Mouse (Mus musculus): ENCODE measurements at regions not wholly inside any gene's neighbourhood (a gene's known extent, or its start where the extent isn't known, plus 50 kb on each side); places are given as distances from the start of the nearest gene placed in this dataset.

DNA sequence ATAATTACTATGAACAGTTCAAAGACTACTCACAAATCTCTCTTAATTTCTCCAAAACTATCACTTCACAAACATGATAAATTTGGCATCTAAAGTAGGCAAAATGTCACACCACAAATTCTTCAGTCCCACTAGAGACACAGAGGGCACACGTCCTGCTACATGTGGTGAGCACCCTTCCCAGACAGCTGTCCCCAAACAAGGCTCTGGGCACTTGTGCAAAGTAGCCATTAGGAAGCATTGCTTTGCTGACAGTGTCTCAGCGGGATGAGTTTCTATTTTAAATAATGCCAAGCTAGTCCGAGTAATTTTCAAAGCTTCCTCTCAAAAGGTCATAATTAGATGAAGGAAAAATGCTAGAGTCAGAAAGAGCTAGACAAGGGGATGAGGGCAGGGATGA, 169.1 kb upstream of the Fn1 start:
- no peak for ATAC-seq (ENCODE audit: low FRiP score, low read depth)
- Histone ChIP-seq H3K36me3 (no peaks in the 10 kb centered on the region), H3K27ac (no peak overlapping the region), H3K4me2 (replicated peaks) (no peak overlapping the region), H3K4me3 (no peak overlapping the region), H3K27me3 (replicated peaks) (no peaks in the 10 kb centered on the region), H3K9me3 (no peaks in the 10 kb centered on the region), H3K9ac (no peak overlapping the region), H3K4me1 (no peaks in the 10 kb centered on the region)
- 86% methylated on average over 3 of the region's 3 CpGs for WGBS

GRCm38 (mm10) chr1:71821099-71821498, 168.1 kb upstream of the Fn1 start:
- H3K4me2 ChIP-seq (replicated peaks), result no peak overlapping the region
- no peaks in the 10 kb centered on the region for H3K27me3 ChIP-seq (replicated peaks)
- WGBS, result 83% methylated on average over 7 of the region's 7 CpGs
- no peaks in the 10 kb centered on the region for H3K9me3 ChIP-seq
- H3K36me3 ChIP-seq, result no peaks in the 10 kb centered on the region
- ATAC-seq (ENCODE audit: low FRiP score, low read depth), result no peak
- no peak overlapping the region for H3K4me3 ChIP-seq
- H3K27ac ChIP-seq, result no peak overlapping the region
- H3K4me1 ChIP-seq, result no peaks in the 10 kb centered on the region
- H3K9ac ChIP-seq, result no peak overlapping the region

- Histone ChIP-seq H3K9me3 (no peaks in the 10 kb centered on the region), H3K4me1 (no peaks in the 10 kb centered on the region), H3K36me3 (no peaks in the 10 kb centered on the region), H3K27ac (no peak overlapping the region), H3K4me2 (replicated peaks) (no peak overlapping the region), H3K27me3 (replicated peaks) (no peaks in the 10 kb centered on the region), H3K9ac (no peak overlapping the region), H3K4me3 (no peak overlapping the region)
- 80% methylated on average over 9 of the region's 9 CpGs for WGBS
- no peak for ATAC-seq (ENCODE audit: low FRiP score, low read depth)
Measured at GRCm38 (mm10) chr1:71816306-71816705, 163.3 kb upstream of the Fn1 start.

DNA sequence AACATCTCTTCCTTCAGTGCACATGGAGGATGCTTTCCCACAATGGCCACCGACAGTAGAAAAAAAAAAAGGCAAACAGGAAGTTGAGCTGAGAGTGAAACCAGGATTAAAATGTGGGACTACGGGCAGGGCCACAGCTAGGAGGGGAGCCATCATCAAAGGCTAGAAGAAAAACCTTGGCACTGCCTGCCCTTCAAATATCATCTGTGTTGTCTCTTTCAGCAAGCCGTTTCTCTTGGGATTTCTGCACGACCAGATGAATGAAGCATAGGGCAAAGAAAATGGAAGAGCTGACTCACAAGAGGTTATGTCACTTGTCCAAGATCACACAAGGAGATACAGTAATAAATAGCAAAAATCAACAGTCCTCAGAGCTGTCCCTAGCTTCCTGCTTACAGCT, 161.1 kb upstream of the Fn1 start:
- Histone ChIP-seq H3K27ac (no peak overlapping the region), H3K9me3 (no peaks in the 10 kb centered on the region), H3K4me2 (replicated peaks) (no peak overlapping the region), H3K4me1 (no peaks in the 10 kb centered on the region), H3K27me3 (replicated peaks) (no peaks in the 10 kb centered on the region), H3K36me3 (no peaks in the 10 kb centered on the region), H3K4me3 (no peak overlapping the region), H3K9ac (no peak overlapping the region)
- ATAC-seq (ENCODE audit: low FRiP score, low read depth), result no peak
- WGBS, result 78% methylated on average over 4 of the region's 4 CpGs

DNA sequence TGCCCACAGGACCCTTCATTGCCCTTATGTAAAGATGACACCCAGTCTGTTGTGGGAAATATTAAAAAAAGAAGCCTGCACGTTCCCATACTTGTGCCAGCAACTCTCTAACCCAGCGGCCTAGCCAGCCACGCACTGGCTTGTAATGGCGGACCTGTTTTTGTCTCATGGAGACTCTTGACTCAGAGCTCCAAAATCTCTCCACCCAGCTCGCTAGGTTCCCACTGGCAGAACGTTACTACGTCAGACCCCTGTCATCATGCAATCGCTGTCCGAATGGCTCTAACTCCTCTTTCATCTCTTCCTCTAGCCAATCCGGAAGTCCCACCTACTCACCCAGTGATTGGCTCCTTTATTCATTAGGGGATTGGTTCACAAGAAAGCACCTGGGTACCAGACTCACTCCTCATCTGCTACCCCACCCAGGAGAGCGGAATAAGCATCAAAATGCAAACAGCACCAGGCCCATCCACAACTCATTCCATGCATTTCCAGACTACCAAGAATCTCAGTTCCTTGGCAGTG, 159.2 kb upstream of the Fn1 start:
- no peak overlapping the region for H3K4me3 ChIP-seq
- 92% methylated on average over 11 of the region's 11 CpGs for WGBS
- no peaks in the 10 kb centered on the region for H3K9me3 ChIP-seq
- H3K4me1 ChIP-seq, result no peaks in the 10 kb centered on the region
- no peak for ATAC-seq (ENCODE audit: low FRiP score, low read depth)
- no peak overlapping the region for H3K4me2 ChIP-seq (replicated peaks)
- H3K36me3 ChIP-seq, result no peaks in the 10 kb centered on the region
- no peak overlapping the region for H3K9ac ChIP-seq
- H3K27ac ChIP-seq, result no peak overlapping the region
- H3K27me3 ChIP-seq (replicated peaks), result no peaks in the 10 kb centered on the region

DNA sequence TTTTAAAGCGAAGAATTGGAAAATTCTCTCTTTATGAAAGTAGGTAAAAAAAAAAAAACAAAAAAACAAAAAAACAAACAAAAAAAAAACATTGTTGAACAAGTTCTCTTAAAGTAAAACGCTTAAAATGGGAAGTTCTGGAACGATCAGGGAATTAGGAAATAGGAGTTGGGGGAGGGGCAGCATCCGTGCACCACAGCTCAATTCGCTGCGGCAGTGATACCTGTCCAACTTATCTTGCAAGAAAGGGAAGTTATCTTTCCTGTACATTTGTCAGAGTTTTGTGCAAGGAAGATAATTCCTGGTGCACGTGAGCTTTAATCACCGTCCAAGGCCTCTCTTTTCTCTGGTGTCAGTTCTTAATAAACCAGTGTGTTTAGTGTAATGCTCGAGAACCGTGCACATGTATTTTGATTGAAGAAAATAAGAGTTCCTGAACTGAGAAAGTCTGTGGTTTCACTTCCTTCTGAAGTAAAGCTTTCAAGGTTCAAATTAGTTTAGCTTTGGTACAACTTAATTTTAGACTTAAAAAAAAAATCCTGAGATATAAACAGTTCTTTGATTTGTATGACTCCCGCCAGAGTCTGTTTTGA, 158.3 kb upstream of the Fn1 start:
- Histone ChIP-seq H3K27me3 (replicated peaks) (no peaks in the 10 kb centered on the region), H3K4me2 (replicated peaks) (no peak overlapping the region), H3K4me3 (no peak overlapping the region), H3K9me3 (no peaks in the 10 kb centered on the region), H3K36me3 (no peaks in the 10 kb centered on the region), H3K27ac (no peak overlapping the region), H3K9ac (no peak overlapping the region), H3K4me1 (no peaks in the 10 kb centered on the region)
- no peak for ATAC-seq (ENCODE audit: low FRiP score, low read depth)
- WGBS, result 90% methylated on average over 11 of the region's 11 CpGs

GRCm38 (mm10) chr1:71808005-71808404, 155.0 kb upstream of the Fn1 start:
- 81% methylated on average over 1 of the region's 1 CpGs for WGBS
- H3K27ac ChIP-seq, result no peak overlapping the region
- no peak overlapping the region for H3K9ac ChIP-seq
- H3K36me3 ChIP-seq, result no peaks in the 10 kb centered on the region
- ATAC-seq (ENCODE audit: low FRiP score, low read depth), result no peak
- H3K4me2 ChIP-seq (replicated peaks), result no peak overlapping the region
- H3K9me3 ChIP-seq, result no peaks in the 10 kb centered on the region
- no peaks in the 10 kb centered on the region for H3K4me1 ChIP-seq
- no peak overlapping the region for H3K4me3 ChIP-seq
- no peaks in the 10 kb centered on the region for H3K27me3 ChIP-seq (replicated peaks)

GRCm38 (mm10) chr1:71807586-71807985, 154.6 kb upstream of the Fn1 start:
- Histone ChIP-seq H3K4me2 (replicated peaks) (no peak overlapping the region), H3K4me3 (no peak overlapping the region), H3K9me3 (no peaks in the 10 kb centered on the region), H3K27ac (no peak overlapping the region), H3K9ac (no peak overlapping the region), H3K27me3 (replicated peaks) (no peaks in the 10 kb centered on the region), H3K4me1 (no peaks in the 10 kb centered on the region), H3K36me3 (no peaks in the 10 kb centered on the region)
- ATAC-seq (ENCODE audit: low FRiP score, low read depth), result no peak
- 81% methylated on average over 4 of the region's 4 CpGs for WGBS

GRCm38 (mm10) chr1:71801283-71802066, 148.5 kb upstream of the Fn1 start:
- no peak overlapping the region for H3K4me3 ChIP-seq
- no peak for ATAC-seq (ENCODE audit: low FRiP score, low read depth)
- H3K27ac ChIP-seq, result no peak overlapping the region
- H3K36me3 ChIP-seq, result no peaks in the 10 kb centered on the region
- H3K9me3 ChIP-seq, result no peaks in the 10 kb centered on the region
- H3K4me1 ChIP-seq, result no peaks in the 10 kb centered on the region
- no peaks in the 10 kb centered on the region for H3K27me3 ChIP-seq (replicated peaks)
- WGBS, result 80% methylated on average over 9 of the region's 9 CpGs
- H3K9ac ChIP-seq, result no peak overlapping the region
- H3K4me2 ChIP-seq (replicated peaks), result no peak overlapping the region

DNA sequence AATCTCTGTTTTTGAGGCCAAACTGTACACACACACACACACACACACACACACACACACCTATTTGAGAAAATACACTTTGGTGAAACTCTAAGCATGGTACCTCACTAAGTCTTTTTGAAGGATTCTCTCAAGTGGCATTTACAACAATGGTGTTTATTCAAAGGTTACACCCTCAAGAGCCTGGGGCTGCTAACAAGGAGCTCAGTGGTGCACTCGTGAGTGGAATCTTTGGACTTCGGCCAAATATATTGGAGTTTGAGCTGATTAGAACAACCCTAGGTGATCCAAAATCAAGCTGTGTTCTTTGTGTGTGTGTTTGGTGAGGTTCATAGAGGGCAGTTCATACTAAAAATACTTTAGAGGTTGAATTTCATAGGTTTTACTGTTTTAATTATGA, 147.6 kb upstream of the Fn1 start:
- ATAC-seq (ENCODE audit: low FRiP score, low read depth), result no peak
- Histone ChIP-seq H3K4me1 (no peaks in the 10 kb centered on the region), H3K27me3 (replicated peaks) (no peaks in the 10 kb centered on the region), H3K27ac (no peak overlapping the region), H3K4me3 (no peak overlapping the region), H3K9ac (no peak overlapping the region), H3K9me3 (no peaks in the 10 kb centered on the region), H3K4me2 (replicated peaks) (no peak overlapping the region), H3K36me3 (no peaks in the 10 kb centered on the region)
- WGBS, result 69% methylated on average over 2 of the region's 2 CpGs

- ATAC-seq (ENCODE audit: low FRiP score, low read depth), result no peak
- Histone ChIP-seq H3K9me3 (no peaks in the 10 kb centered on the region), H3K9ac (no peak overlapping the region), H3K36me3 (no peaks in the 10 kb centered on the region), H3K4me3 (no peak overlapping the region), H3K4me1 (no peaks in the 10 kb centered on the region), H3K27ac (no peak overlapping the region), H3K4me2 (replicated peaks) (no peak overlapping the region), H3K27me3 (replicated peaks) (no peaks in the 10 kb centered on the region)
- WGBS, result 75% methylated on average over 9 of the region's 9 CpGs
Measured at GRCm38 (mm10) chr1:71798636-71799035, 145.6 kb upstream of the Fn1 start.

GRCm38 (mm10) chr1:71788408-71788807, 135.4 kb upstream of the Fn1 start:
- no peak for ATAC-seq (ENCODE audit: low FRiP score, low read depth)
- no peaks in the 10 kb centered on the region for H3K36me3 ChIP-seq
- no peaks in the 10 kb centered on the region for H3K27me3 ChIP-seq (replicated peaks)
- H3K4me2 ChIP-seq (replicated peaks), result no peak overlapping the region
- H3K4me1 ChIP-seq, result no peaks in the 10 kb centered on the region
- no peak overlapping the region for H3K27ac ChIP-seq
- no peaks in the 10 kb centered on the region for H3K9me3 ChIP-seq
- no peak overlapping the region for H3K9ac ChIP-seq
- H3K4me3 ChIP-seq, result no peak overlapping the region
- WGBS, result 71% methylated on average over 1 of the region's 1 CpGs

DNA sequence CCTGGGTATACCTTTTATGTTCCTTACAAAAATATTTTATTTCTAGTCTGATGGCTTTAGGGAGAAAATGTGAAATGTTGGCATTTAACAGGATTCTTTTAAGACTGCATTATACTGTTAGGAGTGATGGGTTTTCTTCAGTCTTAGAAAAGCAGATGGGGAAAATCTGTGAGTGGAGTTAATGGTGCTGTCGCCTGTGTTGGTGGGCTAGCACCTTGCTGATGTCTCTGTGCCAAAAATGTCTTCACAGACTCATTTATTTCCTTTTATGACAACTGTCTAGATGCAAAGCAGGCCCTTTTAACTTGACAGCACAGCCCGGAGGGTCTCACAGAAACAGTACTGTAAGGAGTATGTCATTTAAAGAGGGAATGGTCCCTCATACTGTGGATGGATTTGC, 131.9 kb upstream of the Fn1 start:
- WGBS, result 90% methylated on average over 2 of the region's 2 CpGs
- Histone ChIP-seq H3K4me3 (no peak overlapping the region), H3K9me3 (no peaks in the 10 kb centered on the region), H3K4me1 (no peaks in the 10 kb centered on the region), H3K27me3 (replicated peaks) (no peaks in the 10 kb centered on the region), H3K4me2 (replicated peaks) (no peak overlapping the region), H3K36me3 (no peaks in the 10 kb centered on the region), H3K27ac (no peak overlapping the region), H3K9ac (no peak overlapping the region)
- ATAC-seq (ENCODE audit: low FRiP score, low read depth), result no peak

Measured in neural tube, embryonic 12.5 days (tissue).